Mouse (Mus musculus) kidney, adult 2 months (tissue): ENCODE measurements around the gene Sugct.

Experiments used
- CTCF ChIP-seq: fragments of 200-500 bp; conservative IDR thresholded peaks from 2 replicates; pipeline ENCODE4 v1.5.1; 2011; ENCODE audit warnings: low read depth, mild to moderate bottlenecking, control low read depth, low read length, moderate library complexity, mixed read lengths; ENCODE audit not compliant: insufficient read depth, insufficient read length
- POLR2A ChIP-seq: fragments of 200-500 bp; IDR thresholded peaks from one replicate; pipeline ENCODE4 v1.6.1; 2011; ENCODE audit warnings: low read depth, low read length, control low read depth

GRCm38 (mm10) chr13:16835111-16835510, 860.2 kb downstream of the Sugct start:
- TF ChIP-seq POLR2A (no peak), CTCF (no peak)
